Mouse (Mus musculus) heart, embryonic 14.5 days (tissue): ENCODE measurements around the gene Dkk2. TPM values are rescaled to one million over a fixed set of nuclear protein-coding genes. Genes with fewer than 3 reads are reported as not detected.
A peak's percentile ranks its signal among the peaks of the same experiment; 100 is the strongest.

Experiments used
- ATAC-seq: fragments of 200-750 bp; cut with Nextera tagmentation; 2 replicates; pipeline ENCODE4 v1.8.0; 2017; ENCODE audit warnings: low read depth, moderate TSS enrichment; ENCODE audit not compliant: insufficient number of reproducible peaks, insufficient read depth, low FRiP score
- H3K27ac ChIP-seq, 2 experiments: fragments of 200-500 bp in 1 of 2; fragments of 300-500 bp in 1 of 2; sonication (generic) in 1 of 2; replicated peaks in 1 of 2; 2 replicates each; pipeline ENCODE4 v1.5.1; 2012 to 2014; ENCODE audit warnings: low read depth in 2 of 2, low read length in 2 of 2, control low read depth in 1 of 2, mild to moderate bottlenecking in 1 of 2, mixed read lengths in 1 of 2; ENCODE audit not compliant: control insufficient read depth in 1 of 2, insufficient read depth in 1 of 2
- H3K27me3 ChIP-seq: fragments of 300-500 bp; sonication (generic); 2 replicates; pipeline ENCODE4 v1.6.1; 2014; ENCODE audit warnings: mild to moderate bottlenecking, low read length, control low read depth; ENCODE audit not compliant: control insufficient read depth, insufficient read depth
- H3K36me3 ChIP-seq: fragments of 300-500 bp; sonication (generic); 2 replicates; pipeline ENCODE4 v1.6.1; 2014; ENCODE audit warnings: mild to moderate bottlenecking, control low read depth, low read length, mixed read lengths; ENCODE audit not compliant: control insufficient read depth, insufficient read depth
- H3K4me1 ChIP-seq, 2 experiments: fragments of 200-500 bp in 1 of 2; fragments of 300-500 bp in 1 of 2; sonication (generic) in 1 of 2; 2 replicates each; pipeline ENCODE4 v1.6.1; 2012 to 2014; ENCODE audit warnings: low read length in 2 of 2, control low read depth in 1 of 2, mixed read lengths in 1 of 2; ENCODE audit not compliant: control insufficient read depth in 2 of 2, insufficient read depth in 2 of 2
- H3K4me2 ChIP-seq: fragments of 300-500 bp; sonication (generic); 2 replicates; pipeline ENCODE4 v1.6.1; 2014; ENCODE audit warnings: mild to moderate bottlenecking, low read length
- H3K4me3 ChIP-seq, 2 experiments: fragments of 200-500 bp in 1 of 2; fragments of 300-500 bp in 1 of 2; sonication (generic) in 1 of 2; 2 replicates each; pipeline ENCODE4 v1.5.1; 2012 to 2014; ENCODE audit warnings: low read length in 2 of 2, mild to moderate bottlenecking in 2 of 2, control low read depth in 1 of 2, low read depth in 1 of 2, moderate library complexity in 1 of 2; ENCODE audit not compliant: control insufficient read depth in 1 of 2, insufficient read depth in 1 of 2
- H3K9ac ChIP-seq: fragments of 300-500 bp; sonication (generic); 2 replicates; pipeline ENCODE4 v1.6.1; 2014; ENCODE audit warnings: mild to moderate bottlenecking, low read length
- H3K9me3 ChIP-seq: fragments of 300-500 bp; sonication (generic); 2 replicates; pipeline ENCODE4 v1.6.1; 2016; ENCODE audit warnings: low read length, control low read depth; ENCODE audit not compliant: control insufficient read depth
- WGBS: fragments of 180-500 bp; shearing (Covaris S2); extraction: QIAGEN DNeasy Blood & Tissue Kit; methylation state at CpG from one replicate; pipeline ENCODE4 v1.1.7; 2014; 5-methylcytosine and 5-hydroxymethylcytosine counted together
- polyA plus RNA-seq: library from polyadenylated mRNA; unstranded; fragments of >200 nt; fragmentation: Nextera tagmentation; extraction: Ambion mirVana; gene quantifications from 2 replicates; pipeline ENCODE4 v1.2.1, GENCODE M21; 2014

The Dkk2 gene
- polyA plus RNA-seq, 1 experiment from 2014 or later, result 1.2 TPM

DNA sequence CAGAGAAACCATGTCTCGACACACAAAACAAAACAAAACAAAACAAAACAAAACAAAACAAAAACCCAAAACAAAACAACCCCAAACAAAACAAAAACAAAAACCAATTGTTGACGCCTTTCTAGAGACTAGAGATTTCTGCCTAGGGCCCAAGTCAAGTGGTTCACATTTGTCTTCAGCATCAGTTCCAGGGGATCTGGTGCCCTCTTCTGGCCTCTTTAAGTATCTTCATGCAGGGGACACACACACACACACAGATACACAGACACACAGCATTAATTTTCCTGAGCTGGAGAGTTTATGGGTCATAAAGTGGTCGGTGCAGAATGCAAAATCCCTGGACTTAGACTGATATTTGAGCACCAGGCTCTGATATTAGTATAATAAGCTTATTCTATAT, 7.9 kb downstream of the Dkk2 start:
- H3K27ac ChIP-seq, result no peak overlapping the region
- no peak overlapping the region for H3K9ac ChIP-seq
- no peaks in the 10 kb centered on the region for H3K4me1 ChIP-seq
- H3K9me3 ChIP-seq, result no peaks in the 10 kb centered on the region
- no peaks in the 10 kb centered on the region for H3K27me3 ChIP-seq
- ATAC-seq, result no peak
- WGBS, result 73% methylated on average over 3 of the region's 3 CpGs
- H3K36me3 ChIP-seq, result no peaks in the 10 kb centered on the region
- no peak overlapping the region for H3K4me3 ChIP-seq
- no peak overlapping the region for H3K4me2 ChIP-seq

DNA sequence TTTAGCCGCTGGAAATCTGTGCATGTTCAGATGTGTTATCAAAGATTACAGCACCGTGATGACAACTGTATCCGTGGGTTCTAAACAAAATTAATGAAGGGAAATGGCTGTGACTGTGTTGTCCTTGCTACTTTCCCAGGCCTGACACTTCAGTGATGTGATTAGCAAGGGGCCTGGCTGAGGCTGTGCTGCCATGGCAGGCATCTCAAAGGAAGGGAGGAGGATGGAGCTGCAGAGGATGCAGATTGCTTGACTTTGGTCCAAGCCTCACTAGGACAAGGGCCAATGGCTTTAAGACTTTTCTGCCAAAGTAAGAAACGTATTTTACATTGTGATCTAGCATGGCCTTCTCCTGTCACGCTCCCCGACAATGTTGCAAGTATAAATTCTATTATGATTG, 11.2 kb downstream of the Dkk2 start:
- no peaks in the 10 kb centered on the region for H3K36me3 ChIP-seq
- H3K4me1 ChIP-seq, result no peaks in the 10 kb centered on the region
- H3K9me3 ChIP-seq, result no peaks in the 10 kb centered on the region
- no peak overlapping the region for H3K4me3 ChIP-seq
- no peak overlapping the region for H3K9ac ChIP-seq
- 47% methylated on average over 6 of the region's 6 CpGs for WGBS
- H3K4me2 ChIP-seq, result no peak overlapping the region
- no peaks in the 10 kb centered on the region for H3K27me3 ChIP-seq
- H3K27ac ChIP-seq, result no peak overlapping the region
- ATAC-seq, result peak; percentile 54; the same call in 1 of the 2 replicates

DNA sequence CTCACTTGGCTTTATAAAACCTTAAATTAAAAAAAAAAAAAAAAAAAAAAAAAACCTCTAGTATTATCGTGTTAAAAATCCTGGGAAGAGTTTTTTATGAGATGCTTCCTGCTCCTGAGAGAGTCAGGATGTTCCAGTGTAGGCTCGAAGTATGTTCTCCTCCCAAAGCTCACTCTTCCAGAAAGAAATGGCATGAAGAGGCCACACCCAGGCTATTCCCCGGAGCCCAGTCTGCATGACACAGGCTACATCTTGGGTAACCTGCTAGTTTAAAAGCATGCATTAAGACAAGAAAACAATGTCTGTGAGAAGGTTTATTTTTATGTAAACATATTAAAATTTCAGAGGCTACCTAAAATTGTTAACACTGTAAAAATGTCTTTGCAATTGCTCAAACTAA, 15.7 kb downstream of the Dkk2 start:
- WGBS, result 58% methylated on average over 3 of the region's 3 CpGs
- no peak for ATAC-seq

DNA sequence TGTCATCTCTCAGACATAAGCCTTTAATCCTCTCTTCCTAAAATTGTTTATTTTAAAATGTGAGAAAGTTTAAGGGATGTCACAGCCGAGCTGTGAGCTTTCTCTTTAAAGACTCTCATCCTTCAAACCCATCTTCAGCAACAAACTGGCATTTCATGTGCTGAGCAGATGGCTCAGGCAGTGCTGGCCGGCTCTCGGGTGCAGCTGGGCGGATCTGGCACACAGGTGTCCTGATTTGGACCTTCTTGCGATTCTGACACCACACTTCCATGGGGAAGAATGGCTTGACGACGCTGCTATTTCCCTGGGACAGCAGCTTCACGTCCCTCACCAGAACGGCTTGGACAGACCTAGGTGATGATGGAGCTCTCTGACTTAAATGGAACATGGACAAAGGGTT, 17.9 kb downstream of the Dkk2 start:
- Histone ChIP-seq H3K4me2 (peak overlapping the region; percentile 36), H3K4me1 (peaks cover 0 to 2% of the 10 kb centered on the region in 2 experiments; a peak in 1 of 4 replicates), H3K27ac (no peak overlapping the region), H3K9me3 (no peaks in the 10 kb centered on the region), H3K9ac (no peak overlapping the region), H3K36me3 (no peaks in the 10 kb centered on the region), H3K27me3 (no peaks in the 10 kb centered on the region), H3K4me3 (no peak overlapping the region; a peak in 1 of 4 replicates)
- 42% methylated on average over 9 of the region's 9 CpGs for WGBS
- no peak for ATAC-seq

More for the DNA sequence above, 15.7 kb downstream of the Dkk2 start:
- Histone ChIP-seq H3K9ac (no peak overlapping the region), H3K36me3 (no peaks in the 10 kb centered on the region), H3K9me3 (no peaks in the 10 kb centered on the region), H3K4me3 (no peak overlapping the region), H3K4me2 (no peak overlapping the region), H3K27me3 (no peaks in the 10 kb centered on the region), H3K4me1 (peaks cover 0 to 2% of the 10 kb centered on the region in 2 experiments; a peak in 1 of 4 replicates), H3K27ac (no peak overlapping the region)

DNA sequence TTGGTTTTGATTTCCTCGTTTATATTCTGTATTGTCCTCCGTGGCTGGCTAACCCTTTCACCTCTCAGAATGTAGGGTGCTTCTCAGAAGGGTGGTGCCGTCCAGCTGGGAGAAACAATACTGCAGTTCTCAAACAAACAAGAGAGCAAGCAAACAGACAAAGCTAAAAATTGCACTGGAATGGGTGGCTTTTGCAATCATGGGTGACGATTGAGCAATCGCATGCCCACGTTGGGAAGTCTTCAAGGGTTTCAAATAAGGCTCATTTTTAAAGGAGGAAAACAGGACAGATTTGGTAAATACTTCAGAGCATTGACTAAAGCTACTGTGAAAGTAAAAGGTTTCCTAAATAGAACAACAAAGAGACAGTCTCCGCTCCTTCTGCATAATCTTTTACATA, 18.4 kb downstream of the Dkk2 start:
- 48% methylated on average over 7 of the region's 7 CpGs for WGBS

DNA sequence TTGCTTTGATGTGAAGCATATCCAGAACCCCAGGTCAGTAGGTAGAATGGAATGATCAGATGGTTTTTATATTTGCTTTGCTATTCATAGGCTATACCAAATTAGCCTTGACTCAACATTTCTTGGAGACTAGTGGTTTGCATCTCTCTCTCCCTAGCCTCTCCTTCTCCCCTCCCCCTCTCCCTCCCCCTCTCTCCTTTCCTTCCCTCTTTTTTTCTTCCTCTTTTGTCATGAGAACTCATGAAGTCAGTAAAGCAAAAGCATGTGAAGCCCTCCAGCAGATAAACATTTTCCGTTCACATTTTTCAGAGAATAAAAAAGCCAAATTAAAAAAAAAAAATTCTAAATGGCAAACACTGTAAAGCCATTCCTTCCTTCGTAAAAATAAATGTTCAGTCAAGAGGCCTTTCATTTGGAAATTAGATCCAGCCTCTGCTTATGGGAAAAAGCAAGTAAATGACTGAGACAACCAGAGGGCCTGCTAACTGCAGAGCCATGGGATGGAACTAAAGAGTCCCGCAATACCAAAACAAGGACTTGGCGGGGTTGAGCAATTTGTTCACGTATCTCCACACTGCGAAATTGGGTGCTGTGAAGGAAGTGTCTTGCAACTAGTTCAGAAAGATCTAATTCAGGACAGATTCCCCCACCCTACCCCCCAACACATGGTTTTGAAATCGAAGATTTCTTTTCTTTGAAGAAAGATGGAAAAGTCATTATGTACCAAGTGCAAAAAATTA, 30.9 kb downstream of the Dkk2 start:
- Histone ChIP-seq H3K36me3 (no peaks in the 10 kb centered on the region), H3K9me3 (no peaks in the 10 kb centered on the region), H3K9ac (no peak overlapping the region), H3K27me3 (no peaks in the 10 kb centered on the region), H3K4me3 (no peak overlapping the region), H3K4me1 (no peaks in the 10 kb centered on the region), H3K4me2 (no peak overlapping the region), H3K27ac (no peak overlapping the region)
- 75% methylated on average over 7 of the region's 7 CpGs for WGBS
- no peak for ATAC-seq

More for the DNA sequence above, 18.4 kb downstream of the Dkk2 start:
- peak overlapping the region; percentile 36 for H3K4me2 ChIP-seq
- H3K9me3 ChIP-seq, result no peaks in the 10 kb centered on the region
- no peak overlapping the region for H3K4me3 ChIP-seq
- no peaks in the 10 kb centered on the region for H3K36me3 ChIP-seq
- no peak overlapping the region for H3K9ac ChIP-seq
- no peak for ATAC-seq
- H3K27ac ChIP-seq, result no peak overlapping the region
- no peaks in the 10 kb centered on the region for H3K27me3 ChIP-seq
- peaks cover 0 to 2% of the 10 kb centered on the region in 2 experiments; a peak in 1 of 4 replicates for H3K4me1 ChIP-seq

DNA sequence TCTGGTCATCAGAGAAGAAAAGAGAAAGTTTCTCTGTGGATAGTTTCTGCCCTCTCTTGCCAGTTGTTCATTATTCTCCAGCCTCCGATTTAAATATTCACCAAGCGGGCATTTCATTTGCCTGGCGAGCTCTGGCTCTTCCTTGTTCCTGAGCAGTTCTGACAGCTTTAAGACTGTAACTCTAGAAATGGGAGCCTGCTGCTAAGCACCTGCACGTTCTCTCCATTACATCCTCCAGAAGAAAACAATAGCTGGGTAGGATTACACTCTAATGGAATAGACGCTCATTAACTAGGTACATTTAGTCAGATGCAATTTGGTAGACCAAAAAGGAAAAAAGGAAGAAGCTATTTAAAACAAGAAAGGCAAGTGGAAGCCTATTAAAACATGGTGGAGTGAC, 36.3 kb downstream of the Dkk2 start:
- Histone ChIP-seq H3K4me2 (no peak overlapping the region), H3K9ac (no peak overlapping the region), H3K9me3 (no peaks in the 10 kb centered on the region), H3K4me1 (no peaks in the 10 kb centered on the region), H3K27ac (no peak overlapping the region), H3K36me3 (no peaks in the 10 kb centered on the region), H3K27me3 (no peaks in the 10 kb centered on the region), H3K4me3 (no peak overlapping the region)
- no peak for ATAC-seq
- WGBS, result 77% methylated on average over 5 of the region's 5 CpGs

DNA sequence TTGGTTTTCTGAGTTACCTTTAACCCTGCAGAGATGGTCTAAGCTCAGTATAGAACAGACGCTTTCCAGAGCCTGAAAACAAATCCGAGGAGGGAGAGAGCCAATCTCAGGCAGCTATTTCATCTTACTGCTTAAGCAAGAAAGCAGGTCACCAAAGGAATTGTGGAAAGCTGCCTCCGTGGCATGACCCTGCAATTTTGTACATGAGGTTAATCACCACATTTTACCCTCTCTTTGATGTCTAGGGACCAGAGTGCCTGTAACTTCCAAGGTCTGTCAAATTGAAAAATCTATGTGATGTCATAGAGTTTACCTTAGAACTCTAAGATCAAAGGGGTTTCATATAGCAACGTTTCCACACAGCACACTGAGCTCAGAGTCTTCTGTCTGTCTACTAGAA, 37.5 kb downstream of the Dkk2 start:
- Histone ChIP-seq H3K4me3 (no peak overlapping the region), H3K9me3 (no peaks in the 10 kb centered on the region), H3K27ac (no peak overlapping the region), H3K27me3 (no peaks in the 10 kb centered on the region), H3K4me2 (no peak overlapping the region), H3K4me1 (no peaks in the 10 kb centered on the region), H3K9ac (no peak overlapping the region), H3K36me3 (no peaks in the 10 kb centered on the region)
- ATAC-seq, result no peak
- WGBS, result 50% methylated on average over 4 of the region's 4 CpGs
